In genomic region chr3:135675480-135675879, GRCm38 (mm10) we compare ENCODE assay signal across 16 mouse cellular contexts. TPM values are rescaled to one million over a fixed set of nuclear protein-coding genes. Genes with fewer than 3 reads are reported as not detected.
A peak's percentile ranks its signal among the peaks of the same experiment; 100 is the strongest.
DNase-seq lines count a peak whose midpoint lies in the region; ATAC-seq and TF ChIP-seq lines count a peak whose summit lies in the region.
"Had no signal": no experiment of that assay in that cellular context is flagged by ENCODE, and none has a peak within 500 bp of the region (broad histone marks: within the 10 kb centered on the region; RNA-seq: fewer than 3 reads in every experiment).

No protein-coding gene starts in this region.

- TF ChIP-seq POLR2A in embryonic fibroblast, embryonic 13.5 days (IDR thresholded peaks at IDR 0.05; ENCODE audit: low read depth, low read length) = no peak

- intact Hi-C loops in left cerebral cortex, postnatal 4 days (cut with DNase I) = no loop called here

- H3K36me3 ChIP-seq in kidney, embryonic 15.5 days = no peaks in the 10 kb centered on the region
- no peaks in the 10 kb centered on the region for H3K36me3 ChIP-seq in intestine, embryonic 16.5 days (ENCODE audit: control insufficient read depth, insufficient read depth, low read length)
- no peaks in the 10 kb centered on the region for H3K36me3 ChIP-seq in neural tube, embryonic 15.5 days
- H3K36me3 ChIP-seq: heart, embryonic 12.5 days; limb, embryonic 12.5 days; neural tube, embryonic 12.5 days had no signal

- H3K9me3 ChIP-seq in kidney, embryonic 15.5 days (replicated peaks) = no peaks in the 10 kb centered on the region
- H3K9me3 ChIP-seq in intestine, embryonic 16.5 days (ENCODE audit: control insufficient read depth, low read length) = no peaks in the 10 kb centered on the region
- H3K9me3 ChIP-seq in neural tube, embryonic 15.5 days (replicated peaks) = no peaks in the 10 kb centered on the region
- H3K9me3 ChIP-seq: embryonic facial prominence, embryonic 15.5 days; heart, embryonic 12.5 days; limb, embryonic 12.5 days; neural tube, embryonic 12.5 days had no signal

- WGBS in kidney, embryonic 15.5 days = 31% methylated on average over 5 of the region's 5 CpGs
- 63% methylated on average over 5 of the region's 5 CpGs for WGBS in intestine, embryonic 16.5 days
- 46% methylated on average over 5 of the region's 5 CpGs for WGBS in neural tube, embryonic 15.5 days

- no peak overlapping the region for H3K9ac ChIP-seq in kidney, embryonic 15.5 days
- H3K9ac ChIP-seq in intestine, embryonic 16.5 days (ENCODE audit: low read depth, low read length) = no peak overlapping the region
- H3K9ac ChIP-seq in neural tube, embryonic 15.5 days (replicated peaks) = no peak overlapping the region
- H3K9ac ChIP-seq: embryonic facial prominence, embryonic 15.5 days; heart, embryonic 12.5 days; limb, embryonic 12.5 days; neural tube, embryonic 12.5 days had no signal

- 0 out of 2 replicates have a peak overlapping the region, but pooled peaks have one; percentile 18 for H3K27ac ChIP-seq in kidney, embryonic 15.5 days
- H3K27ac ChIP-seq in embryonic fibroblast, embryonic 13.5 days (ENCODE audit: insufficient read depth, low read length) = peak overlapping the region; percentile 44; the same call in 1 of the 2 replicates
- peak overlapping the region; percentile 49 for H3K27ac ChIP-seq in intestine, embryonic 16.5 days (ENCODE audit: low read length)
- no peak overlapping the region for H3K27ac ChIP-seq in neural tube, embryonic 15.5 days (replicated peaks)
- H3K27ac ChIP-seq: limb, embryonic 12.5 days; neural tube, embryonic 12.5 days had no signal

- peak overlapping the region; percentile 22 for H3K4me2 ChIP-seq in kidney, embryonic 15.5 days
- H3K4me2 ChIP-seq in intestine, embryonic 16.5 days (ENCODE audit: low read depth, low read length) = peak overlapping the region; percentile 44
- H3K4me2 ChIP-seq in neural tube, embryonic 15.5 days = no peak overlapping the region
- H3K4me2 ChIP-seq: embryonic facial prominence, embryonic 15.5 days; heart, embryonic 12.5 days; limb, embryonic 12.5 days had no signal

- peaks cover 46% of the 10 kb centered on the region for H3K4me1 ChIP-seq in kidney, embryonic 15.5 days
- H3K4me1 ChIP-seq in embryonic fibroblast, embryonic 13.5 days (ENCODE audit: control insufficient read depth, insufficient read depth, low read length) = peaks cover 30% of the 10 kb centered on the region
- peaks cover 31% of the 10 kb centered on the region for H3K4me1 ChIP-seq in intestine, embryonic 16.5 days (ENCODE audit: control insufficient read depth, insufficient read depth, low read length)
- peaks cover 30% of the 10 kb centered on the region for H3K4me1 ChIP-seq in neural tube, embryonic 15.5 days

- peak; percentile 47 for ATAC-seq in kidney, embryonic 15.5 days (replicated peaks; ENCODE audit: low FRiP score)
- peak; percentile 89 for ATAC-seq in intestine, embryonic 16.5 days
- peak; percentile 12; the same call in 1 of the 2 replicates for ATAC-seq in neural tube, embryonic 15.5 days (ENCODE audit: low FRiP score)
- no peak for ATAC-seq in megakaryocyte-erythroid progenitor cell, adult 5-6 weeks (replicated peaks; ENCODE audit: low FRiP score, low TSS enrichment, poor library complexity, severe bottlenecking)

- DNase-seq in kidney, adult 18-20 months = no peak
- DNase-seq in layer of hippocampus, adult 9-11 months = no peak
- DNase-seq in left cerebral cortex, postnatal 4 days = no peak
- DNase-seq: cerebellum, adult 8-10 months; heart, postnatal 4 days; layer of hippocampus, postnatal 36 days; lung, adult 2 months had no signal

- no peak for TF ChIP-seq CTCF in embryonic fibroblast, embryonic 13.5 days (IDR thresholded peaks at IDR 0.05; ENCODE audit: borderline replicate concordance, insufficient read depth, low read length)

- H3K27me3 ChIP-seq in kidney, embryonic 15.5 days = no peaks in the 10 kb centered on the region
- H3K27me3 ChIP-seq in intestine, embryonic 16.5 days (replicated peaks; ENCODE audit: control insufficient read depth, insufficient read depth, low read length) = no peaks in the 10 kb centered on the region
- no peaks in the 10 kb centered on the region for H3K27me3 ChIP-seq in neural tube, embryonic 15.5 days (replicated peaks)
- H3K27me3 ChIP-seq: embryonic facial prominence, embryonic 15.5 days; heart, embryonic 12.5 days; limb, embryonic 12.5 days; neural tube, embryonic 12.5 days had no signal

- no peak overlapping the region for H3K4me3 ChIP-seq in kidney, embryonic 15.5 days (replicated peaks)
- no peak overlapping the region for H3K4me3 ChIP-seq in embryonic fibroblast, embryonic 13.5 days (ENCODE audit: insufficient read depth, low read length)
- peak overlapping the region; percentile 18 for H3K4me3 ChIP-seq in intestine, embryonic 16.5 days (ENCODE audit: low read length)
- H3K4me3 ChIP-seq in neural tube, embryonic 15.5 days (replicated peaks) = no peak overlapping the region
- H3K4me3 ChIP-seq: embryonic facial prominence, embryonic 15.5 days; heart, embryonic 12.5 days; limb, embryonic 12.5 days; neural tube, embryonic 12.5 days had no signal

RNA-seq across cellular contexts. Expression of gene Nfkb1, which starts 15.9 kb away (rescaled TPM):
- polyA plus RNA-seq in kidney, embryonic 15.5 days (2015; fragmentation: Nextera tagmentation; extraction: Ambion mirVana) = 16.7 and 18.5 TPM in 2 replicates
- polyA plus RNA-seq in embryonic fibroblast, embryonic 13.5 days (2011; ENCODE audit: insufficient read length, low read depth, missing spikeins) = 45.4 and 54.8 TPM in 2 replicates
- 13.7 and 14.3 TPM in 2 replicates for polyA plus RNA-seq in intestine, embryonic 16.5 days (2015; fragmentation: Nextera tagmentation; extraction: Ambion mirVana)
- 7.7 and 21.5 TPM in 2 replicates for polyA plus RNA-seq in neural tube, embryonic 15.5 days (2015; fragmentation: Nextera tagmentation; extraction: Ambion mirVana)
- total RNA-seq in left cerebral cortex, postnatal 4 days (2021) = 10 to 100 TPM; 19.3 to 20.5 TPM
- total RNA-seq in megakaryocyte-erythroid progenitor cell, adult 5-6 weeks (2014; fragmentation: Nextera tagmentation) = 59.1 and 69.6 TPM in 2 replicates
- total RNA-seq in megakaryocyte-erythroid progenitor cell, adult 5-6 weeks (2017) = 61.5 and 69.9 TPM in 2 replicates
